Mouse (Mus musculus): Measurements from ENCODE around the gene Neurod2. TPM values are rescaled to one million over a fixed set of nuclear protein-coding genes. Genes with fewer than 3 reads are reported as not detected.

The Neurod2 gene
- polyA plus RNA-seq, 1 experiment from 2014 or later: 0.07 TPM

GRCm38 (mm10) chr11:98325821-98326218, 3.6 kb downstream of the Neurod2 start:
- WGBS (ENCODE audit: insufficient replicate concordance): 5% methylated on average over 22 of the region's 22 CpGs
- no peak overlapping the region for H3K4me3 ChIP-seq (ENCODE audit: low read depth, low read length)
- peaks cover 19% of the 10 kb centered on the region for H3K4me1 ChIP-seq (ENCODE audit: control insufficient read depth, insufficient read depth, low read length)
- ATAC-seq (replicated peaks; ENCODE audit: insufficient number of reproducible peaks, low FRiP score, low TSS enrichment): no peak
- H3K9me3 ChIP-seq (replicated peaks; ENCODE audit: control insufficient read depth, low read length): no peaks in the 10 kb centered on the region
- no peak overlapping the region for H3K4me2 ChIP-seq
- H3K9ac ChIP-seq (ENCODE audit: low read depth, low read length): no peak overlapping the region
- H3K36me3 ChIP-seq (ENCODE audit: control insufficient read depth, insufficient read depth, low read length): no peaks in the 10 kb centered on the region
- no peak overlapping the region for H3K27ac ChIP-seq (ENCODE audit: low read depth, low read length)
- H3K27me3 ChIP-seq (ENCODE audit: control insufficient read depth, insufficient read depth, low read length): peaks cover 98% of the 10 kb centered on the region

GRCm38 (mm10) chr11:98325191-98325820, 4.1 kb downstream of the Neurod2 start:
- WGBS (ENCODE audit: insufficient replicate concordance): 8% methylated on average over 14 of the region's 14 CpGs
- no peak overlapping the region for H3K4me2 ChIP-seq
- H3K36me3 ChIP-seq (ENCODE audit: control insufficient read depth, insufficient read depth, low read length): no peaks in the 10 kb centered on the region
- H3K4me1 ChIP-seq (ENCODE audit: control insufficient read depth, insufficient read depth, low read length): peaks cover 19% of the 10 kb centered on the region
- H3K4me3 ChIP-seq (ENCODE audit: low read depth, low read length): no peak overlapping the region
- peaks cover 98% of the 10 kb centered on the region for H3K27me3 ChIP-seq (ENCODE audit: control insufficient read depth, insufficient read depth, low read length)
- ATAC-seq (replicated peaks; ENCODE audit: insufficient number of reproducible peaks, low FRiP score, low TSS enrichment): no peak
- no peak overlapping the region for H3K9ac ChIP-seq (ENCODE audit: low read depth, low read length)
- no peak overlapping the region for H3K27ac ChIP-seq (ENCODE audit: low read depth, low read length)
- no peaks in the 10 kb centered on the region for H3K9me3 ChIP-seq (replicated peaks; ENCODE audit: control insufficient read depth, low read length)

- Histone ChIP-seq H3K4me2 (no peak overlapping the region), H3K4me1 (ENCODE audit: control insufficient read depth, insufficient read depth, low read length) (peaks cover 19% of the 10 kb centered on the region)
- ATAC-seq (replicated peaks; ENCODE audit: insufficient number of reproducible peaks, low FRiP score, low TSS enrichment): no peak
These were observed 5.5 kb downstream of the Neurod2 start for GRCm38 (mm10) chr11:98323933-98324332.

GRCm38 (mm10) chr11:98323136-98323866, 6.1 kb downstream of the Neurod2 start:
- Histone ChIP-seq H3K4me2 (no peak overlapping the region), H3K9ac (ENCODE audit: low read depth, low read length) (no peak overlapping the region), H3K4me1 (ENCODE audit: control insufficient read depth, insufficient read depth, low read length) (peaks cover 17% of the 10 kb centered on the region), H3K27ac (ENCODE audit: low read depth, low read length) (no peak overlapping the region), H3K9me3 (replicated peaks; ENCODE audit: control insufficient read depth, low read length) (no peaks in the 10 kb centered on the region), H3K36me3 (ENCODE audit: control insufficient read depth, insufficient read depth, low read length) (no peaks in the 10 kb centered on the region), H3K4me3 (ENCODE audit: low read depth, low read length) (no peak overlapping the region), H3K27me3 (ENCODE audit: control insufficient read depth, insufficient read depth, low read length) (peaks cover 98% of the 10 kb centered on the region)
- 3% methylated on average over 10 of the region's 10 CpGs for WGBS (ENCODE audit: insufficient replicate concordance)
- ATAC-seq (replicated peaks; ENCODE audit: insufficient number of reproducible peaks, low FRiP score, low TSS enrichment): no peak

More at GRCm38 (mm10) chr11:98323933-98324332, 5.5 kb downstream of the Neurod2 start:
- H3K27ac ChIP-seq (ENCODE audit: low read depth, low read length): no peak overlapping the region
- 3% methylated on average over 9 of the region's 9 CpGs for WGBS (ENCODE audit: insufficient replicate concordance)
- no peaks in the 10 kb centered on the region for H3K36me3 ChIP-seq (ENCODE audit: control insufficient read depth, insufficient read depth, low read length)
- peaks cover 98% of the 10 kb centered on the region for H3K27me3 ChIP-seq (ENCODE audit: control insufficient read depth, insufficient read depth, low read length)
- no peak overlapping the region for H3K9ac ChIP-seq (ENCODE audit: low read depth, low read length)
- no peaks in the 10 kb centered on the region for H3K9me3 ChIP-seq (replicated peaks; ENCODE audit: control insufficient read depth, low read length)
- no peak overlapping the region for H3K4me3 ChIP-seq (ENCODE audit: low read depth, low read length)

- H3K4me1 ChIP-seq (ENCODE audit: control insufficient read depth, insufficient read depth, low read length): peaks cover 5% of the 10 kb centered on the region
- no peak overlapping the region for H3K9ac ChIP-seq (ENCODE audit: low read depth, low read length)
- H3K9me3 ChIP-seq (replicated peaks; ENCODE audit: control insufficient read depth, low read length): no peaks in the 10 kb centered on the region
- 4% methylated on average over 1 of the region's 1 CpGs for WGBS (ENCODE audit: insufficient replicate concordance)
- no peak overlapping the region for H3K4me3 ChIP-seq (ENCODE audit: low read depth, low read length)
- H3K4me2 ChIP-seq: no peak overlapping the region
- no peaks in the 10 kb centered on the region for H3K36me3 ChIP-seq (ENCODE audit: control insufficient read depth, insufficient read depth, low read length)
- ATAC-seq (replicated peaks; ENCODE audit: insufficient number of reproducible peaks, low FRiP score, low TSS enrichment): no peak
- peaks cover 98% of the 10 kb centered on the region for H3K27me3 ChIP-seq (ENCODE audit: control insufficient read depth, insufficient read depth, low read length)
- H3K27ac ChIP-seq (ENCODE audit: low read depth, low read length): no peak overlapping the region
These were observed 7.3 kb downstream of the Neurod2 start for GRCm38 (mm10) chr11:98322159-98322558.

- peaks cover 98% of the 10 kb centered on the region for H3K27me3 ChIP-seq (ENCODE audit: control insufficient read depth, insufficient read depth, low read length)
- ATAC-seq (replicated peaks; ENCODE audit: insufficient number of reproducible peaks, low FRiP score, low TSS enrichment): no peak
- WGBS (ENCODE audit: insufficient replicate concordance): 9% methylated on average over 5 of the region's 5 CpGs
These were observed 7.8 kb downstream of the Neurod2 start for GRCm38 (mm10) chr11:98321677-98322003.

GRCm38 (mm10) chr11:98320806-98321676, 8.4 kb downstream of the Neurod2 start:
- WGBS (ENCODE audit: insufficient replicate concordance): 2% methylated on average over 30 of the region's 30 CpGs

More at GRCm38 (mm10) chr11:98321677-98322003, 7.8 kb downstream of the Neurod2 start:
- H3K27ac ChIP-seq (ENCODE audit: low read depth, low read length): no peak overlapping the region
- H3K4me2 ChIP-seq: no peak overlapping the region
- no peak overlapping the region for H3K4me3 ChIP-seq (ENCODE audit: low read depth, low read length)
- no peaks in the 10 kb centered on the region for H3K36me3 ChIP-seq (ENCODE audit: control insufficient read depth, insufficient read depth, low read length)
- no peak overlapping the region for H3K9ac ChIP-seq (ENCODE audit: low read depth, low read length)
- H3K9me3 ChIP-seq (replicated peaks; ENCODE audit: control insufficient read depth, low read length): no peaks in the 10 kb centered on the region
- peaks cover under 1% of the 10 kb centered on the region; the same call in 1 of the 2 replicates for H3K4me1 ChIP-seq (ENCODE audit: control insufficient read depth, insufficient read depth, low read length)

GRCm38 (mm10) chr11:98320381-98320780, 9.1 kb downstream of the Neurod2 start:
- WGBS (ENCODE audit: insufficient replicate concordance): 17% methylated on average over 12 of the region's 12 CpGs

More at GRCm38 (mm10) chr11:98320806-98321676, 8.4 kb downstream of the Neurod2 start:
- Histone ChIP-seq H3K36me3 (ENCODE audit: control insufficient read depth, insufficient read depth, low read length) (no peaks in the 10 kb centered on the region), H3K9me3 (replicated peaks; ENCODE audit: control insufficient read depth, low read length) (no peaks in the 10 kb centered on the region), H3K27me3 (ENCODE audit: control insufficient read depth, insufficient read depth, low read length) (peaks cover 100% of the 10 kb centered on the region), H3K9ac (ENCODE audit: low read depth, low read length) (no peak overlapping the region), H3K4me1 (ENCODE audit: control insufficient read depth, insufficient read depth, low read length) (no peaks in the 10 kb centered on the region), H3K4me2 (no peak overlapping the region), H3K27ac (ENCODE audit: low read depth, low read length) (no peak overlapping the region), H3K4me3 (ENCODE audit: low read depth, low read length) (no peak overlapping the region)
- no peak for ATAC-seq (replicated peaks; ENCODE audit: insufficient number of reproducible peaks, low FRiP score, low TSS enrichment)

More at GRCm38 (mm10) chr11:98320381-98320780, 9.1 kb downstream of the Neurod2 start:
- Histone ChIP-seq H3K9me3 (replicated peaks; ENCODE audit: control insufficient read depth, low read length) (no peaks in the 10 kb centered on the region), H3K4me2 (no peak overlapping the region), H3K9ac (ENCODE audit: low read depth, low read length) (no peak overlapping the region), H3K4me3 (ENCODE audit: low read depth, low read length) (no peak overlapping the region), H3K27ac (ENCODE audit: low read depth, low read length) (no peak overlapping the region), H3K27me3 (ENCODE audit: control insufficient read depth, insufficient read depth, low read length) (peaks cover 100% of the 10 kb centered on the region), H3K4me1 (ENCODE audit: control insufficient read depth, insufficient read depth, low read length) (no peaks in the 10 kb centered on the region), H3K36me3 (ENCODE audit: control insufficient read depth, insufficient read depth, low read length) (no peaks in the 10 kb centered on the region)
- ATAC-seq (replicated peaks; ENCODE audit: insufficient number of reproducible peaks, low FRiP score, low TSS enrichment): no peak

Data from heart, embryonic 11.5 days (tissue).